In genomic region chr16:30177769-30178168, GRCm38 (mm10) we compare ENCODE assay signal across 23 mouse cellular contexts.
DNase-seq lines count a peak whose midpoint lies in the region; ATAC-seq lines count a peak whose summit lies in the region.
"Had no signal": no experiment of that assay in that cellular context is flagged by ENCODE, and none has a peak within 500 bp of the region (broad histone marks: within the 10 kb centered on the region; RNA-seq: fewer than 3 reads in every experiment).

No protein-coding gene starts in this region.

- 81% methylated on average over 7 of the region's 7 CpGs for WGBS in heart, embryonic 11.5 days (ENCODE audit: insufficient replicate concordance)
- 90% methylated on average over 7 of the region's 7 CpGs for WGBS in limb, embryonic 10.5 days

- no peaks in the 10 kb centered on the region for H3K9me3 ChIP-seq in heart, embryonic 11.5 days (replicated peaks; ENCODE audit: control insufficient read depth, low read length)
- no peaks in the 10 kb centered on the region for H3K9me3 ChIP-seq in limb, embryonic 10.5 days (replicated peaks)
- H3K9me3 ChIP-seq: embryonic facial prominence, embryonic 12.5 days; forebrain, embryonic 15.5 days; heart, embryonic 10.5 days; heart, embryonic 15.5 days had no signal

- no peak for ATAC-seq in heart, embryonic 11.5 days (replicated peaks; ENCODE audit: insufficient number of reproducible peaks, low FRiP score, low TSS enrichment)
- no peak for ATAC-seq in megakaryocyte, adult 5-6 weeks (ENCODE audit: poor library complexity, severe bottlenecking)
- ATAC-seq: forebrain, embryonic 15.5 days; intestine, postnatal 0 days had no signal

- 0 out of 2 replicates have a peak overlapping the region, but pooled peaks have one; percentile 16 for H3K9ac ChIP-seq in heart, embryonic 11.5 days (ENCODE audit: low read depth, low read length)
- H3K9ac ChIP-seq: embryonic facial prominence, embryonic 12.5 days; forebrain, embryonic 15.5 days; heart, embryonic 15.5 days; hindbrain, embryonic 14.5 days had no signal

- no peak overlapping the region for H3K4me2 ChIP-seq in heart, embryonic 11.5 days
- H3K4me2 ChIP-seq: embryonic facial prominence, embryonic 12.5 days; forebrain, embryonic 15.5 days; heart, embryonic 15.5 days; hindbrain, embryonic 14.5 days had no signal

- no peak overlapping the region for H3K27ac ChIP-seq in heart, embryonic 11.5 days (ENCODE audit: low read depth, low read length)
- peak overlapping the region; percentile 2; the same call in 1 of the 2 replicates for H3K27ac ChIP-seq in limb, embryonic 10.5 days
- H3K27ac ChIP-seq: embryonic facial prominence, embryonic 12.5 days; forebrain, embryonic 15.5 days; heart, embryonic 10.5 days; heart, embryonic 15.5 days; hindbrain, embryonic 14.5 days had no signal

- H3K36me3 ChIP-seq in heart, embryonic 11.5 days (ENCODE audit: control insufficient read depth, insufficient read depth, low read length): no peaks in the 10 kb centered on the region
- no peaks in the 10 kb centered on the region for H3K36me3 ChIP-seq in limb, embryonic 10.5 days
- H3K36me3 ChIP-seq: embryonic facial prominence, embryonic 12.5 days; forebrain, embryonic 15.5 days; heart, embryonic 10.5 days; heart, embryonic 15.5 days had no signal

- H3K4me1 ChIP-seq in heart, embryonic 11.5 days (ENCODE audit: control insufficient read depth, insufficient read depth, low read length): peaks cover 9% of the 10 kb centered on the region; the same call in 1 of the 2 replicates
- peaks cover 40% of the 10 kb centered on the region for H3K4me1 ChIP-seq in limb, embryonic 10.5 days

- H3K27me3 ChIP-seq in heart, embryonic 11.5 days (ENCODE audit: control insufficient read depth, insufficient read depth, low read length): no peaks in the 10 kb centered on the region
- H3K27me3 ChIP-seq in limb, embryonic 10.5 days (ENCODE audit: low read depth, poor library complexity, severe bottlenecking): peaks cover 3% of the 10 kb centered on the region; the same call in 1 of the 2 replicates
- H3K27me3 ChIP-seq: forebrain, embryonic 15.5 days; heart, embryonic 15.5 days; Patski had no signal

- H3K4me3 ChIP-seq in heart, embryonic 11.5 days (ENCODE audit: low read depth, low read length): no peak overlapping the region
- no peak overlapping the region for H3K4me3 ChIP-seq in limb, embryonic 10.5 days
- H3K4me3 ChIP-seq: embryonic facial prominence, embryonic 12.5 days; forebrain, embryonic 15.5 days; heart, embryonic 10.5 days; heart, embryonic 15.5 days had no signal

- DNase-seq in heart, adult 11 months: no peak
- peak; percentile 37 for DNase-seq in CD4-positive, CD25-positive, alpha-beta regulatory T cell, adult 2 months (ENCODE audit: low read depth, low spot score)
- peak; percentile 46 for DNase-seq in T-cell, adult 2 months (ENCODE audit: low spot score)
- DNase-seq in limb, embryonic 10.5 days (ENCODE audit: low spot score): no peak
- DNase-seq in adipocyte (ENCODE audit: low spot score): no peak
- DNase-seq in thymus, postnatal 36 days: no peak
- DNase-seq: adrenal gland, postnatal 10 days; cerebellum, adult 11 months; cerebellum, adult 8-10 months; cerebellum, postnatal 14 days; embryo, embryonic 11 days; gastrocnemius, postnatal 25 days; heart, adult 18-20 months; heart, postnatal 14 days had no signal

Comparison
In these comparisons a context has a peak if more than half of its experiments do, and no peak if none do; other contexts are left out.
1. DNase-seq: peak in CD4-positive, CD25-positive, alpha-beta regulatory T cell, adult 2 months (single experiment) and T-cell, adult 2 months (single experiment); none in heart, adult 11 months (single experiment), limb, embryonic 10.5 days (single experiment), adipocyte (single experiment) and thymus, postnatal 36 days (0 of 2).